Mouse (Mus musculus) heart, postnatal 0 days (tissue): ENCODE measurements around the gene Atp6v0a1.

Experiments used
- CTCF ChIP-seq: IDR thresholded peaks from 2 replicates; pipeline ENCODE4 v1.5.1; 2016; ENCODE audit warnings: antibody characterized with exemption, control low read depth, low read depth
- EP300 ChIP-seq: IDR thresholded peaks from 2 replicates; pipeline ENCODE4 v1.6.1; 2016; ENCODE audit warnings: antibody characterized with exemption, low read depth

GRCm38 (mm10) chr11:100994655-100995054, 14.6 kb upstream of the Atp6v0a1 start:
- TF ChIP-seq CTCF = no peak
- TF ChIP-seq EP300 = no peak
